Mouse (Mus musculus): ENCODE measurements around the gene Adgra3. TPM values are rescaled to one million over a fixed set of nuclear protein-coding genes. Genes with fewer than 3 reads are reported as not detected.
A peak's percentile ranks its signal among the peaks of the same experiment; 100 is the strongest.

Adgra3 gene
- total RNA-seq, 2 experiments from 2014 or later, result 13.5 to 23.2 TPM

- no peak for DNase-seq
- intact Hi-C loops (cut with DNase I; ENCODE audit: low total_unique reads), result no loop called here
Observed at GRCm38 (mm10) chr5:49990737-49991323, 68.0 kb downstream of the Adgra3 start.

GRCm38 (mm10) chr5:49988015-49988798 lies 70.6 kb downstream of the Adgra3 start:
- intact Hi-C loops (cut with DNase I; ENCODE audit: low total_unique reads), result no loop called here
- DNase-seq, result no peak

GRCm38 (mm10) chr5:49980727-49981126 lies 78.1 kb downstream of the Adgra3 start:
- intact Hi-C loops (cut with DNase I; ENCODE audit: low total_unique reads), result no loop called here
- no peak for DNase-seq

- DNase-seq, result no peak
- intact Hi-C loops (cut with DNase I; ENCODE audit: low total_unique reads), result loop anchor here (5.0 kb wide), 2 partner anchors 53 to 238 kb away; no protein-coding TSS in a partner anchor
Observed at GRCm38 (mm10) chr5:49979246-49979645, 79.6 kb downstream of the Adgra3 start.

GRCm38 (mm10) chr5:49975971-49976370 lies 82.8 kb downstream of the Adgra3 start:
- intact Hi-C loops (cut with DNase I; ENCODE audit: low total_unique reads), result loop anchor here (5.0 kb wide), 2 partner anchors 56 to 241 kb away; no protein-coding TSS in a partner anchor
- peak; percentile 40 for DNase-seq

GRCm38 (mm10) chr5:49974211-49974610 lies 84.6 kb downstream of the Adgra3 start:
- DNase-seq, result no peak
- intact Hi-C loops (cut with DNase I; ENCODE audit: low total_unique reads), result no loop called here

- intact Hi-C loops (cut with DNase I; ENCODE audit: low total_unique reads), result no loop called here
- DNase-seq, result no peak
Observed at GRCm38 (mm10) chr5:49969660-49970059, 89.1 kb downstream of the Adgra3 start.

GRCm38 (mm10) chr5:49967726-49968125 lies 91.1 kb downstream of the Adgra3 start:
- intact Hi-C loops (cut with DNase I; ENCODE audit: low total_unique reads), result no loop called here
- no peak for DNase-seq

GRCm38 (mm10) chr5:49965810-49966209 lies 93.0 kb downstream of the Adgra3 start:
- intact Hi-C loops (cut with DNase I; ENCODE audit: low total_unique reads), result no loop called here
- no peak for DNase-seq

- intact Hi-C loops (cut with DNase I; ENCODE audit: low total_unique reads), result loop anchor here (5.0 kb wide), 1 partner anchor 594 kb away; no protein-coding TSS in a partner anchor
- peak; percentile 10 for DNase-seq
Observed at GRCm38 (mm10) chr5:49961478-49962431, 97.1 kb downstream of the Adgra3 start.

- intact Hi-C loops (cut with DNase I; ENCODE audit: low total_unique reads), result no loop called here
- DNase-seq, result no peak
Observed at GRCm38 (mm10) chr5:49936354-49936753, 122.5 kb downstream of the Adgra3 start.

GRCm38 (mm10) chr5:49924712-49925111 lies 134.1 kb downstream of the Adgra3 start:
- DNase-seq, result no peak
- intact Hi-C loops (cut with DNase I; ENCODE audit: low total_unique reads), result no loop called here

- intact Hi-C loops (cut with DNase I; ENCODE audit: low total_unique reads), result no loop called here
- DNase-seq, result no peak
Observed at GRCm38 (mm10) chr5:49915695-49916106, 143.1 kb downstream of the Adgra3 start.
